Mouse (Mus musculus): ENCODE measurements at regions not wholly inside any gene's neighbourhood (a gene's known extent, or its start where the extent isn't known, plus 50 kb on each side); places are given as distances from the start of the nearest gene placed in this dataset.

- no peak for TF ChIP-seq CTCF (IDR thresholded peaks at IDR 0.05 in 2 of 3, conservative IDR thresholded peaks at IDR 0.05 in 1 of 3; ENCODE audit: control insufficient read depth in 1 of 3, insufficient read depth in 1 of 3, low read depth in 2 of 3, low read length in 3 of 3, poor library complexity in 1 of 3, severe bottlenecking in 1 of 3)
- TF ChIP-seq TAL1 (IDR thresholded peaks at IDR 0.05; ENCODE audit: low read length), result no peak
- no peak for TF ChIP-seq EP300 (IDR thresholded peaks at IDR 0.05; ENCODE audit: low read depth in 1 of 2, low read length in 2 of 2)
- TF ChIP-seq BHLHE40 (IDR thresholded peaks at IDR 0.05; ENCODE audit: borderline replicate concordance, low read depth, low read length), result no peak
- TF ChIP-seq POLR2A (IDR thresholded peaks at IDR 0.05; ENCODE audit: control insufficient read depth in 1 of 2, insufficient read depth in 1 of 2, low read depth in 1 of 2, low read length in 2 of 2, poor library complexity in 1 of 2), result no peak
- no peak for TF ChIP-seq NRF1 (IDR thresholded peaks at IDR 0.05; ENCODE audit: insufficient read depth, low read depth, low read length, poor library complexity, severe bottlenecking)
- TF ChIP-seq USF1 (IDR thresholded peaks at IDR 0.05; ENCODE audit: low read depth, low read length), result no peak
- TF ChIP-seq ZC3H11A (IDR thresholded peaks at IDR 0.05; ENCODE audit: low read depth, low read length), result no peak
- TF ChIP-seq MAFK (IDR thresholded peaks at IDR 0.05; ENCODE audit: borderline replicate concordance, low read depth, low read length), result no peak
- TF ChIP-seq MYB (IDR thresholded peaks at IDR 0.05; ENCODE audit: low read depth, low read length), result no peak
- TF ChIP-seq GATA1 (IDR thresholded peaks at IDR 0.05; ENCODE audit: low read depth, low read length), result no peak
- TF ChIP-seq GABPA (IDR thresholded peaks at IDR 0.05; ENCODE audit: low read depth, low read length), result no peak
Measured at GRCm38 (mm10) chr16:54744188-54744587, 553.6 kb downstream of the Zpld1 start.
